Mouse (Mus musculus): Measurements from ENCODE around the gene Cox17.

Gene Cox17

DNA sequence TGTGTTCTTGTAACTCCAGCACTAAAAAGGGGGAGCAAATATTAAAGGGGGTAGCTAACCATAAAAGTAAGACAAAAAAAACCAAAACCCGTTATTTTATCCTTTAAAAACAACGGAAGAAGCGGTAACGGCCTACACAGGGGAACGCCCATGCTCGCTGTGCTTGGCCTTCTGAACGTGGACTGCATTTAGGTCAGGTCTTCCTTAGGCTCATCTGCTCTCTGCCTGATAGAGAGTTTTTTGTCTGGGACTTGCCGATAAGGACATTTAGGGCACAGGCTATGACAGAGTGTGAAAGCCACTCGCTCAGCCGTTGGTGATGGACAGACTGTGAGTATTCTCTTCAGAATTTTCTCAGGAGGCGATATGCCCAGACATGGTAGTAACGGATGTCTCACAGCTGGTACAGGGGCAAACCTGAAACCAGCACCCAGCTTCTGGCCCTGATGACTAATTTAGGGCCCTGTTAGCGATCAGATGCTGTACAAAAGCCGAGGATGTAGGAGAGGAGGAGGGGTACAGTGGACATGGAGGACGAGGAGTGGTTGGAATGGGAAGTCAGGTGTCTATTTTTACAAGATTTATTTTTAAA lies 25.0 kb downstream of the Cox17 start:
- no peak for DNase-seq (ENCODE audit: low spot score)

DNA sequence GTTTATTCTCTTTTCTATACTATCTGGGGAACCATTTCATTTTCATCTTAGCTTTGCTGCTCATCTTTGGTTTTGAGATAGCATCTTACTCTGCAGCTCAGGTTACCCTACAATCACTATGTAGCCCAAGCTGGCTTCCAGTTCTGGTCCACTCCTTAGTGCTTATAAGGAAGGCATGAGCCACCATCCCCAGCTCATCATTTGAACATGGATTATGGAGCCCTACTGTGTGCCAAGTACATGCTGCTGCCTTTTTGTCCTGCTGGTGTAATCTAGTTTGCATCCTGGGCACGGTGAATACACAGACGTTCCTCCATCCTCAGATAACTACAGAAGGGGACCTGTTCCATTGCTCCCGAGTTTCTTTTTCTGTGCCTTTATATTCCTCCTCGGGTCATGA lies 26.1 kb downstream of the Cox17 start:
- DNase-seq (ENCODE audit: low spot score): no peak

DNA sequence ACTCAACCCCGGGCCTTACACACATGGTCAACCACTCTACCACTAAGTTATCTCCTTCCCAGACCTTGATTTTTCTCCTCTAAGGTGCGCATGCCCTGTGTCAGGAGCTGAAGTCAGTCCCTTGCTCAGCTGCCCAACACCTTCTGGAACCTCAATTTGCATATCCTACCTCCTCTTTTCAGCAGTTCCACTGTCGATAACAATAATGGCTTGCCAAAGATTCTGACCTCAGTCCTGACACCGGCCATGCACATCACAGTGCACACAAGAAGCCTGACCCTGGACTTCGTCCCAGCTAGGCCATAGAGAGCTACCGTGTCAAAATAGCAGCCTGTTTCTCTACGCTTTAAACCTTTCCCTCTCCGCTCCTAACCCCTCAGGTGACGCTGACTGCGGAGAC lies 26.6 kb downstream of the Cox17 start:
- DNase-seq (ENCODE audit: low spot score): no peak

DNA sequence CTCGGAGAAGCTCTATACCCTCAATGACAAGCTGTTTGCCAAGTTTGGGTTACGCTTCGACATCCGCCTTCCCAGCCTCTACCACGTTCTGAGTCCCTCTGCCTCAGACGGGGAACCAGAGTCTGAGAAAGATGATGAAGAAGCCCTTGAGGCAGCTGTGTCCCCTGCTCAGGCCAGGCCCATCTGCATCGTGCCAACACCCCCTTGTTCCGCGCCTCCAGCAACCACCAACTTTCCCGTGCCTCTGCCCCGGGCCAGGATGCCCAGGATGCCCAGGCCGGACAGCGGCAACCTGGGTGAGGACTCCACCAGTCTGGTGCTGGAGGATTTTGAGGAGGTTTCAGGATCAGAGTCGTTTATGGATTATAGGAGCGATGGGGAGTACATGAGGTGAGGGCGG lies 27.1 kb downstream of the Cox17 start:
- no peak for DNase-seq (ENCODE audit: low spot score)

DNA sequence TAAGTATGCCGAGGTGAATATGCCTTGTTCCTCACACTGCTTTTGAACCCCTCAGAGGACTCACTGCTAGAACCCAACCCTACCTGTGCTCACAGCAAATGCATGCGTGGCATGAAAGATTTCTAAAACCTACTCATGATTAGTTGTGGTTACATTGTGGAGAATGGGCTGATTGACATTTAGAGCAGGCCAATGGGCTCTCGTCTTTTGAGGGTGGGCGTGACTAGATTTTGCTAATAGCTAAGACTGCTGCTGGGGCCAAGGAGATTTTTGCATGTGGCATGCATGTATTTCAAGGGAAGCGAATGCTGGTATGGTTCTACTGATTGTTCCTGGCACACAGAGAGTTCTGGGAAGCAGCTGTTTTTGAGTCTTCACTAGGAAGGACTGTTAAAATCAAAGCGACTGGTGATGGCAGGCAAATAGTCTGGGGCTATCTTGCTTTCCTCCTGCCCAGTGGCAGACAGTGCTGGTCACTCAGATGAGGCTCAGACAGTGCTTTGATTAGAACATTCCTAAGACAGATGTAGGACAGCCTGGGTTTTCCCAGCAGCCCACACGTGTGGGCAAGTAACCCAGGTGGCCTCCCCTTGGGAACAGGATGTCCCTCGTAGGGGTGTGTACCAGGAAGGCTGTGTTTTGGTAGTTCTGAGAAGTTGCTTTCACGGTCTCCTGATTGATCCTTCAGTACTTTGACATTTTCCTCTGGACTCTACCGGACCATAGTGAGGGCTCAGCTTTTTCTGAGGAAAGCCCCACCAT lies 27.8 kb downstream of the Cox17 start:
- DNase-seq (ENCODE audit: low spot score): no peak

DNA sequence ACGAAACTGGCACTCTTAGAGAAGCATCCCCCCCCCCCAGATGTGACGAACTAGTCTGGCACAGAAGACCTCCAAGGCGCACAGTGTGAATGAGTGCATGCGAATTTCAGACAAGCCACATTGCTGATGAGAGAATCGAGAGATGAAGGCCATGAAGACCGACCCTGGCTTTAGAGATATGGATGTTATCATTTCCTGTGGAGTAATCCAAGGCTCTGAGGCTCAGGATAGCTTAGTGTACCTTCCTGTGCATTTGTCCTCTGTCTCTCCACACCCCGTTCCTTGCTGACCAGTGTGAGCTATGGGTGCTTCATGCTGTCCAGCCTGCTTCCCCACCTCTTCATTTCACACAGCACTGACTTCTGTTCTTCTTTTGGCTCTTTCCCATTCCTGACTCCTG lies 28.4 kb downstream of the Cox17 start:
- DNase-seq (ENCODE audit: low spot score): no peak

DNA sequence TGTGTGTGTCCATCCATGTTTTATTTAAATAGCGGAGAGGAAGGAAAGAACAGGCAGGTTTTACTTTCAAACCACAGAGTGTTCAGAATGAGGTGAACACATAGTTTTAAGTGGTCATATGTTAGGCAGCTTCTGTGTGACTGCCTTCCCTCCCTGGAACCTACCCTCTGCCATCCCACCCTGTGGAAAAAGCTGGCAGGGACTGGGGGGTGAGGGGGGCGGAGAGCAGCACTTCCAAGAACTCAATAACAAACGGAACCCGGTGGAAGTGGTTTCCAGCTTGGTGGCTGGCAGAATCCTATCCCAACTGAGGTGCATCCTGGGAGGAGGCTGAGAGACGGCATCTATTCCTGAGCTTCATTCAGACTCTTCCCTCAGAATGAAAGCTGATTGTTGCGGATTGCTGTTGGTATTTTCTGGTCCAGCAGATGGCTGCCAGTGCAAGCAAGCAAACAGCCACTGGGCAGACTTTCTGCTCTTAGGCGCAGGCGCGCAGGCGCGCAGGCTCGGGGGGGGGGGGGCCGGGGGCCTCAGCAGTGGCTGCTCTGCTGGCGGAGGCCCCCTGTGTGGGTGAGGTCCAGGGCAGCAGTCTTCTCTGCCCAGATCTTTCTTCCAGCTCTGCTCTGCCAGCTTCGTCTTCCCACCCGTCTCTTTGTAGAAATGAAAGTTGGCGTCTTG lies 29.5 kb downstream of the Cox17 start:
- peak; percentile 28 for DNase-seq (ENCODE audit: low spot score)

DNA sequence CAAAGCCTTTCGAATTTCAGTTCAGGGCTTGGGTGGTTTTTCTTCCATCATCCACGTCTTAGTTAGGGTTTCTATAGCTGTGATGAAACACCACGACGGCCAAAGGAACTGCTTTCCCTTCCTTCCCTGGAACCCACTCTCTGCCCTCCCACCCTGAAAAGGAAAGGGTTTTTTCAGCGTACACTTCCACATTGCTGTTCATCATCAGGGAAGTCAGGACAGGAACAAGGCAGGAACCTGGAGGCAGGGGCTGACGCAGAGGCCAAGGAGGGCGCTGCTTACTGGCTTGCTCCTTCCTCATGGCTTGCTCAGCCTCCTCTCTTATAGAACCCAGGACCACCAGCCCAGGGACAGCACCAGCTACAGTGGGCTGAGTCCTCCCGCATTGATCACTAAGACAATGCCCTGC lies 30.1 kb downstream of the Cox17 start:
- peak; percentile 11 for DNase-seq (ENCODE audit: low spot score)

DNA sequence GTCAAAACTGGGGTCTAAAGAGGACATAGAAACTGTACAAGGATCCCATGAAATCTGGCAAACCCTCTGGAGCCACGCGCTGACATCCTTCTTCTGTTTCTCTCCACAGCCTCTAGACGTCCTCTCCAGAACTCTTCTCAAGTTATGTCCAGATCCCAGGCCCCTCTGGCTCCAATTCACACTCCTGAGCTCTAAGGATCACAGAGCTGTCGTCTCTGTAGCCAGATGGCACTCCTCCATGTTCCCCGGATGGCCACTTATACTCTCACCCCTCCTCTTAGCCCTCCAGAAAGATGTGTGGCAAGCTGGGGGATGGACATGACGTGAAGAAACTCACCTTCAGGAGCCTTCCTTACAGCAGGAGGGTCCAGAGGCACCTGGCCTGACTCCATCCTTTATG lies 30.8 kb downstream of the Cox17 start:
- no peak for DNase-seq (ENCODE audit: low spot score)

DNA sequence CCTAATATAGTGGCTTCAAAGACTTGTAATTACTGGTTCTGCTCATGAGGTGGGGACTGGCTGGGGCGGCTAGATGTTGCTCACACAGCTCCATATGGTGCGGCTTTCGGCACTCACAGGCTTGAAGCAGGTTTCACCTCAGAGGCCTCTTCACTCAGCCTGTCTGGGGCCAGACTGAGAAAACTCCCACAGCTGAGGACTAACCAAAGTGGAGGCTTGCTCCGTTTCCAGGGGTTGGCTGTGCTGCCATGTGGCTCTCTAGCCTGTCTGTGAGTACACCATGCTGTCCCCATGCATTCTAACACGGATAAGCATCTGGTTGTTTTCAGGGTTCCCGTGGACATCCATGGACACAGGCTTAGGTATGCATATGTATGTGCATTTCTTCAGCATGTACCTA lies 31.8 kb downstream of the Cox17 start:
- DNase-seq (ENCODE audit: low spot score): no peak

DNA sequence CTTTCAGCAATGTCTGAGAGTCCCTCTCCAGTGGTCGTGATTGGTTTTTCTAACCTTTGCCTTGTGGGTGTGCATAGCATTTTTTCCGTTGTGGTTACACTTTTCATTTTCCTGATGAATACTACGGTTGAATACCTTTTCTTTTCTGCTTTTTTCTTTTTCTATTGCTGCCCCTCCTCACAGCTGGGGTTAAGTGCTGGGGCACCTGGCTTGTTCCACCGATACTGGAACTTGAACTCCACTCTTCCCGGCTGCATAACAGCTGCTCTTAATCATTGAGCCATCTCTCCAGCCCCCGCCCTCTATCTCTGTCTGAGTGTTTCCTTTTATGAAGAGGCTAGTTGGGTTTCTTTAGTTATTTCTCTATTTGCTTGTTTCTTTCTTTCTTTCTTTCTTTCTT lies 32.3 kb downstream of the Cox17 start:
- no peak for DNase-seq (ENCODE audit: low spot score)

DNA sequence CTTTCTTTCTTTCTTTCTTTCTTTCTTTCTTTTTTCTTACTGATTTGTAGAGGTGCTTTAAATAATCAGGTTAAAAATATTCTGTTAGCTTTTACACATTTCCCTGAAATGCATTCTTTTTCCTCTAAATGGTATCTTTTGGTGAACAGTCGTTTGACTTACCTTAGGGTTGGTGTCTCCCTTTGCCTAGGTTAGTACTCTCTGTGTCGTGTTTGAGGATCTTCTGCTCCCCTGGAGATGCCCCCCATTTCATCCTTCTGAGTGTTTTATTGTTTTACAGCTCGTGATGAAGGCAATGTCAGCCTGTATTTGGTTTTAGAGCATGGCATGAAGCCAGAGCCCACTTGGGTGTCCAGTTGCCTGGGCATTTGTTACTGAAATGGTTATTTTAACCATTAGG lies 32.7 kb downstream of the Cox17 start:
- no peak for DNase-seq (ENCODE audit: low spot score)

DNA sequence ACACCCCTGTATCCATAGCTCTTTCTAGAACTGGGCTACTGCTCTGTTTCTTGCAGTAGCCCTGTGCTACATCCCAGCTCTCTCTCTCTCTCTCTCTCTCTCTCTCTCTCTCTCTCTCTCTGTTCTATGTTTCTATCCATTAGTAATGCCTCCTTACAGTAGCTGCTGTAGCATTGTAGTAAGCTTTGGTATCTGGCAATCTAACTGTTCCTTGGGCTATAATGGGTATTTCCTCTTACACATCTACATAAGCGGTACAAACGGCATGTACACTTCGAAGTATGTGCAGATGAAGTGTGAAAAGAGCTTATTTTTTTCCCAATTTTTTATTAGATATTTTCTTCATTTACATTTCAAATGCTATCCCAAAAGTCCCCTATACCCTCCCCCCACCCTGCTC lies 33.1 kb downstream of the Cox17 start:
- DNase-seq (ENCODE audit: low spot score): no peak

DNA sequence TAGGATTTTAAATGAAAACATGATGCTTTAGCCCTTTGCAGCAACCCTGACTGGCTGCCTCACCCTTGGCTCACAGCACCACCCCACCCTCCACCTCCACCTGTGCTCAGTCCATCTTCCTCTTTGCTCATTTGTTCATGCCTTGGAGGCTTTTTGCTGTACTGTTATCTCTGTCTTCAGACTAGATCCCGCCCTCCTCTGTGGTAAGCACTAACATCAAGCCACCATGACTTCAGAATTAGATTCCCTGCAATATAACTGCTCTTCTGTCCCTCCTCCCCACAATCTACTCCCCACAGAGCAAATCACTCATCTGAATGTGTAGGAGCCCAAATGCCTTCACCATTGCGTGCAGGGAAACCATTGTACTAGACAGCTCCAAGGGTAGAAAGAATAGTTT lies 36.9 kb downstream of the Cox17 start:
- no peak for DNase-seq (ENCODE audit: low spot score)

DNA sequence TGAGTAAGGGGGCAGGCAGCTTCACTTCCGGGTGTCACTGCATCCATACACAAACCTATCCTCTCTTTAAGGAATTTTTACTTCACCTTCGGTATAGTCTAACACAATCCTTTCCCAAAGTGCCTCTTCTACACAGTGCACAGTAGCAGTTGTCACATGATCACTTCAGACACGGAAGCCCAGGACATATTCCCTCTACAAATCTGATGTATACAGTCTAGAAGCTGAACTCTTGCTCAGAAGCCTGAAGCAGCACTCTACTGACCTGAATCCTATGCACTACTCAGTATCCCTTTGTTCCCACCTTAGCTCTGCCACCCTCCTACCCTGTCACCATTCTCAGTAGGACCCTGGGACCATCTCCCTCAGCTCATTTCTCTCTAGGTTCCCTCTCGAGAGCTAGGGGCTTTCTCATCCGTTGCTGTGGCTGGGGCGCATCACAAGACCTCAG lies 38.4 kb downstream of the Cox17 start:
- DNase-seq (ENCODE audit: low spot score): no peak

DNA sequence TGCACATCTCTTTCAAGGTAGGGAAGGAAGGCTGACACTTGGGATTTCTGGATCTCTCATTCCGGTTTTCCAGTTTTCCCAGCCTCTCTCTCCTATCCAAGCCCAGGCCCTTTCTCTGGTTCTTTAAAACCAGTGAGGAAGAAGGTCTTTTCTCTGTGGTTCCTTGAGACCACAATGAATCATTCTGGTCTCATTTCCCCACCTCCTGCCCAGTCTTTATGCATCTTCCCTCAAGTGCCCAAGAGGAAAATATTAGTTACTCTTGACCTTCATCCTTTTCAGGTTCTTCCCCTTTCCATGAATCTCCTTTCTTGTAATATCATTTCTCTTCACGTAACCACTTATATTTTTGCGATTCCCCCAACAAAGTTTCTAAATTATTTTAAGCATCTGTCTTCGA lies 38.9 kb downstream of the Cox17 start:
- no peak for DNase-seq (ENCODE audit: low spot score)

DNA sequence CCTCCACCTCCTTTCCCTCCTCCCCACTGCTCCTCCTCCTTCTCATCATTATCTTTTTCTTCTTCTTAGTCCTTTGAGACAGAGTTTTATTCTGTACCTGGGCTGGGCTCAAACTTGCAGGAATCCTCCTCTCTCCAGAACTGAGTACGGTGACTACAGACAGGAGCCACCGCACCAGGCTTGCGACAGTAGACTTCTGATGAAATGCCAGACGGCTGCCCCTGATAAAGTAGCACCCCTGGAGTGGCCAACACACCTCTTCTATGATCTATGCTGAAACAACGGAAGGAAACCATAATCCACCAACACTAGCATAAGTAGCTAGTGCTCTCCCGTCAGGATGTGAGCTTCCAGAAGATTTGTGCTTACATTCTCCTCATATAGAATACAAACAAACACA lies 40.6 kb downstream of the Cox17 start:
- DNase-seq (ENCODE audit: low spot score): no peak

DNA sequence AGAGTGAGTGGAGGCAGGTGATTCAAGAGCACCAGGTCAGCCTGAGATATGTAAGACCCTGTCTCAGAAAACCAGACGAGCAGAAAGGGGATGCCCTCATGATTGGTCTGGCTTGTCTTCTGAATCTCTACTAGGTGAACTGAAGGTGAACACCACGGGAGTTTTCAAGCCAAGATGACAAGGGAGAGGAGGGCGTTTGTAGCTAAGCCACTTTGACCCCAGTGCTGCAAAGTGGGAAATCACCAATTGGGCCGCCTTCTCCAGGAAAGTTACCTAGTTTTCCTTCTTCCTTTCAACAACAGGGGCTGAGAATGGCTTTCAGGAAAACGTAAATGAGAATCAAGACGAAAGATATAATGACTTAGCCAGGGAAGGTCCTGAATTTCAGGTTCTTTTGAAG lies 42.0 kb downstream of the Cox17 start:
- DNase-seq (ENCODE audit: low spot score): no peak

DNA sequence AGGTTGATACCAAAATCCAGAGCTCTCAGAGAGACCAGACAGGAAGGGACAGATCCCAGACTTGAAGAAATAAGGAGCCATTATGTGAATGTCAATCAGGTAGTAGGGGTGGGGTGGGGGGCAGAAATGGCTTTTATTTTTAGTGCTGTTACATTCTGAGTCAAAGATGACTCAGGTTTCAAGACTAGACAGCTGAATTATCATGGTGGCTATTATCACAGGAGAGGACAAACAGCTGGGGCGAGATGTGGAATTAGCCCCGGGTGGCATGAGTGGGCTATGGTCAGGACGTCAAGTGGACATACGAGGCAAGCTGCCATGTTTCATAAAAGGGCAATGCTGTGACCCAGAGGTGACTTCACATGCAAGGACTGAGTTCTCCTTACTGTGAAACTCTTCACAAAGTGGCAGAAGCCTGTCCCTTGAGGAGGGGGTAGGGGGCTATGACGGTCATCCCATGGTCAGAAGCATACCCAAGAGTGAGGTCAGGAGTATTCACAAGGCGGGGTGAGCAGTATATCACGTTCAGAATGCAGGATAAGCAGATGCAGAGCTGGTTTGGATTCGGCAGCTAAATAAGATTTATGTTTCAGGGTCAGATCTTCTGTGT lies 42.6 kb downstream of the Cox17 start:
- DNase-seq (ENCODE audit: low spot score): no peak

DNA sequence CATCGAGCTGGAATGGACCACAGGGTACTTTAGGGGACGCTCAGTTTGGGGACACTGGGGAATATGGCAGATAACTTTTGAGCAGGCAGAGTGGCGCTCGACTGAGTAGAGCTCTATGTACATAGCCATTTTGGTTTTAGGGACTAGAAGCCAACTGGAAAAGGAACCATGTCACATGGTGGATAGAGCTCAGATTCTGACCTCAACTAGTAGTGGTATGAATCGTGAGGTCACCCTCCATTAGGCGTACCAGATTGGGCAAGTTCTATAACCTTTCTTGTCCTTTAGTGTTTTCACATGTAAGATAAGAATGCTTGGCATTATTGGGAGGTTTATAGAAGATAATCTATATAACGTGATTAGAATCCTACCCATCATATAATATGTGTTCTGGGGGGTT lies 43.5 kb downstream of the Cox17 start:
- DNase-seq (ENCODE audit: low spot score): no peak

DNA sequence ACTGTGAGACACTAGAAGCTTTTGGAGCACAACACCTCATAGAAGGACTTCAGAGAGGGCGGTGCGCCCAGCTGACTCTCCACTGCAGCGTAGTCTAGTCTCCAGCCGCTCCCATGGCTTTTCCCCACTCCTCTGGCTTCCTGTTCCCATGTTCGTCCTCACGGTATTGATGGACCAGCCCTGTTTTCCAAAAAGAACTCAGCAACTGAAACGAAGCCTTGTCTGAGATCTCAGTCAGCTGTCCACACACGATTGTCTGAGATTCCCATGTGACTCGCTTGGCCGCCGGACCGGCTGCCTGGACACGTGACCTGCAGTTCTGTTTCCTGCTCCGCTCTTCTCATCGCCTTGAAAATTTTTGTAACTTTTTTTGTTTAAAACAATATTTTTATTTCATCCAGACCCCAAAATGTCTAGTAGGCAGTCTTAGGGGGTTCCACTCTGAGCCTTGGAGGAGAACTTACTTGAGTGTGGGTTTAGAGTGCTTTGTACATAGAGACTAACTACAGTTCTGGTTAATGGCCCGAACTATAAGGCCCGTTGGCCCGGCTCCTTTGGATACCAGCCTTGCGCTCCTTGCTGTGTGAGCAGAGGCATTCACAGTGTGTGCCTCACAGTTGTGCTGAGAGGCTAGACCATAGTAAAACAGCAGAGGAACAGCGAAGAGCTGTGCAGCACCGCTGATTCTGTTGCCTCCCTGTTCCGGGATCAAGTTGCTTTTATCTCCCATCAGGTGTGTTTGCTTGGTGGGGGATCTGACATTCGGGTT lies 45.5 kb downstream of the Cox17 start:
- DNase-seq (ENCODE audit: low spot score): peak; percentile 40

DNA sequence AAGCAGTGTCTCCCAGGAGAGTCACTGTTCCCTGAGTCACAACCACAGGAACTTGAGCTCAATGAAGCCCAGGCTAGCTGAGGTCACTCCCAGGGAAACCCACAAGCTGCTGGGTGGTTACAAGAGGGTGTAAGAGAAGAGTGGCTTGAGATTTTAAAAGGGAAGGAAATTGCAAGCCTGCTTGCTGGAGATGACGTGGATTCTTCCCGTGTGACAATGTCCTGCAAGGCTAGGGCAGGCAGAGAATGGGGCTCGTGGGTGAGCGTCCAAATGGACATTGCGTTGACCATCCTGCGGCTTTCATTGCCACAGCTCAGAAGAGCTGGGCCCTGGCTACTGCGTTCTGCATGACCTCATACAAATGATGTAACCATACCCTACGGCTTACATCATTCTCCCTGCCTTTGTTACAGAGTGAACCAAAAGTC lies 47.4 kb downstream of the Cox17 start:
- no peak for DNase-seq (ENCODE audit: low spot score)
